Mouse (Mus musculus): Measurements from ENCODE around the gene Igtp.

DNA sequence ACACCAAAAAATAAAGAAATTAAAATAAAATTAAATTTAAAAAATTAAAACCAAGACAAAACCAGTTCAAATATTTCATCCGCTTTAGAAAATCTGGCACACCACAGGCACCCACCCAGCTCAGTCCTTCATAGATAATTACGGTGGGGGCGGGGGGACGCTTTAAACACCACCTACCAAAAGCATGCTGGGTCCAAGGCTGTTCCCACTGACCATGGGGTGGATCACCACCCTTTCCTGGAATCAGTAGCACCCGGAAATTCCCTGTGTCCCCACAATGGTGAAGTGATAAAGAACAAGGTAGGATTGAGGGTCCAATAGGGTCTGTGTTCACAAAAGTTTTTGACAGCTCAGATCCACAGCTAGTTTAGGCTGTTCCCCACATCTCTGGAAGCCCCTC is 16.5 kb downstream of the Igtp start:
- TF ChIP-seq CTCF (IDR thresholded peaks at IDR 0.05; ENCODE audit: control insufficient read depth, insufficient read depth, low read length) (no peak), POLR2A (IDR thresholded peaks at IDR 0.05; ENCODE audit: borderline replicate concordance, control insufficient read depth, low read depth, low read length) (no peak)
